Mouse (Mus musculus) brown adipose tissue, adult 24 weeks (tissue): Measurements from ENCODE around the gene Traf7. TPM values are rescaled to one million over a fixed set of nuclear protein-coding genes. Genes with fewer than 3 reads are reported as not detected.

Source experiments
- H3K27ac ChIP-seq: fragments of 200-500 bp; replicated peaks from 2 replicates; pipeline ENCODE4 v1.5.1; 2012; ENCODE audit warnings: low read depth, mild to moderate bottlenecking, low read length
- H3K4me1 ChIP-seq: fragments of 200-500 bp; 2 replicates; pipeline ENCODE4 v1.6.1; 2012; ENCODE audit warnings: low read length, mixed read lengths; ENCODE audit not compliant: control insufficient read depth, insufficient read depth, insufficient read length
- H3K4me3 ChIP-seq: fragments of 200-500 bp; 2 replicates; pipeline ENCODE4 v1.5.1; 2012; ENCODE audit warnings: low read depth, mild to moderate bottlenecking, low read length, moderate library complexity; ENCODE audit not compliant: insufficient read depth
- polyA plus RNA-seq: library from polyadenylated mRNA; stranded (reverse); fragments of >200 nt; gene quantifications from 2 replicates; pipeline ENCODE4 v1.2.4, GENCODE M21; 2012; ENCODE audit not compliant: missing spikeins, insufficient read depth, insufficient read length

The Traf7 gene
- polyA plus RNA-seq, 1 experiment, result 42.0 TPM

DNA sequence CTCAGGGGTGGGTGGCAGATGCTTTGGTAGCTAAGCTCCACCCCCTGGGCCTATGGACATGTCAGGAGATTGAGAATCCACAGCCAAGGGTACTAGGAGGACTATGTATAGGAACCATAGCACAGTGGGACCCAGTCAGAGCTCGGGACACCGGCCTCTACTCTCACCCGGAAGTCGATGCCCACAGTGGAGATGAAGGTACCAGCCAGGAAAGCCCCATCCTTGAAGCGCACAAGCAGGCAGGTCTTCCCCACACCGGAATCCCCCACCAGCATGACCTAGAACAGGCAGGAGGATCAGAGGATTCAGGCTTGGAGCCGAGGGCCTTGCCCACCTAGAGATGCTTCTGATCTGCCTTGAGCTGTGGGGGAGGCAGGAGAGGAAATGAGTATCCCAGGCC, 4.3 kb upstream of the Traf7 start:
- H3K4me3 ChIP-seq, result no peak overlapping the region
- H3K4me1 ChIP-seq, result peaks cover 9% of the 10 kb centered on the region; the same call in 1 of the 2 replicates
- no peak overlapping the region for H3K27ac ChIP-seq

GRCm38 (mm10) chr17:24531064-24531463, 3.3 kb upstream of the Traf7 start:
- no peak overlapping the region for H3K27ac ChIP-seq
- H3K4me3 ChIP-seq, result no peak overlapping the region
- H3K4me1 ChIP-seq, result peaks cover 11% of the 10 kb centered on the region; the same call in 1 of the 2 replicates

DNA sequence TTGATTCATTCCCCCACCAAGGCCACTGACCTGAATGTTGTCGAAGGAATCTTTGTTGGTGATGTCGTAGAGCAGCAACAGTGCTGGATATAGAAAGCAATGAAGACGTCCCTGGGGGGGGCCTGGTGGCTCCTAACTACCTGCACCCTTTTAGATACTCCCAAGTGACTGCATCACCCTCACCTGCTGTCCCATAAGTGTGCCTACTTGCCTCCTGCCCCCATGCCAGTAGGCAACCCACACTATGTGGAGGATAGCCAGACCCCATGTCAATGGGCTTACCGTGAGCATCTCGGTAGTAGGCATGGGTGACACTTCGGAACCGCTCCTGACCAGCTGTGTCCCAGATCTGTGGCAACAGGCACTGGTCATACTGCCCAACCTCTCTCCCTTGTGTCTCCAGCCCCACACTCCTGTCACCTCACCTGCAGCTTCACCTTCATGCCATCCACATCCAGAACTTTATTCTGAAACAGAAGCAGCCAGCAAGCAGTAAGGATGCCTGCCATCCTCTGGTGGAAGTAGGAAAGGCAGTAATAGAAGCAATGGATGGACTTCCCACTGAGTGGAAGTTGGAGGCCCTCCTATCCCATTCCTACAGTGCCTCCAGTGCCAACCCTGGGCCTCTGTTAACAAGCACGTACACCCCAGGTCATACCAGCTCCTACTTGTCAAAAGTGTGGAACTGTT, 2.8 kb upstream of the Traf7 start:
- Histone ChIP-seq H3K27ac (no peak overlapping the region), H3K4me3 (no peak overlapping the region), H3K4me1 (peaks cover 13% of the 10 kb centered on the region; the same call in 1 of the 2 replicates)

DNA sequence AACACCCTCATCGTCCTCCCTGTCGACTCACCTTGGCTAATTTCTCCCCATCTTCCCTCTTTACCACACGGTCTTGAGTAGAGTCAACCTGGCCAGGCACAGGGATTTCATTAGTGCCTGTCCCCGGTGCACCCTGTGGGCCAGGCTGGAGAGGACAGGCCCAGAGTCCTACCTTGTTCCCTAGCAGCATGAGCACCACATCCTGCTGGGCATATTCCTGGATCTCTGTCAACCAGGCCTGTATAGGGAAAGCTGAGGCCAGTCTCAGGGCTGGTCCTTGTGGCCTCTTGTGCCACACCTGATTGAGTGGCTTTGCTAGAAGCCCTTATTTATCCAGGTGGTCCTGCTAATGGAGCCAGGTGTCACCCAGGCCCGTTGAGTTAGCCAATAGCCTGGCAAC, 2.1 kb upstream of the Traf7 start:
- Histone ChIP-seq H3K27ac (no peak overlapping the region), H3K4me1 (peaks cover 15% of the 10 kb centered on the region; the same call in 1 of the 2 replicates), H3K4me3 (no peak overlapping the region)

DNA sequence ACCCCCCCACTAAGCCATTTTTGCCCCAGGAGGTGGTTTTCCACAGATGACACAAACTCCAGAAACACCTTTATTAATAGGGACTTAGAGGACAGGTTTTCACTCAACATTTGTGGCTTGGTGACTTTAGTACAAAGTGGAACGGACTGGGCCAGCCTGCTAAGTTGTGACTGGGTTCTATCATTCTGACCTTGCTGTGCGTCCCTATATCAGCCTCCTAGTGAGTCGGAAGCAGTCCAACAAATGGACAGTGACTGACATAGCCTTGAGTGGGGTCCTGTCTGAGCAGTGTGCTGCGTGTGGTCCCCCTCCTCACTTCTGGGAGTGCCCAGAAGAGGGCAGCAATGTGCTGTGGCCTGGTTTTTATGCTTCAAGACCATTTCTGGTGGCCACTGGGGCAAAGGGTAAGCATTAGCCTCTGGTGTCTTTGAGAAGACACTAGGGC, 1.3 kb upstream of the Traf7 start:
- Histone ChIP-seq H3K4me3 (peak overlapping the region; percentile 66), H3K4me1 (peaks cover 15% of the 10 kb centered on the region; the same call in 1 of the 2 replicates), H3K27ac (no peak overlapping the region)

- peaks cover 15% of the 10 kb centered on the region; the same call in 1 of the 2 replicates for H3K4me1 ChIP-seq
- peak overlapping the region; percentile 36 for H3K27ac ChIP-seq
- H3K4me3 ChIP-seq, result peak overlapping the region; percentile 66
Observed at GRCm38 (mm10) chr17:24528560-24528918, 801 bp upstream of the Traf7 start.

DNA sequence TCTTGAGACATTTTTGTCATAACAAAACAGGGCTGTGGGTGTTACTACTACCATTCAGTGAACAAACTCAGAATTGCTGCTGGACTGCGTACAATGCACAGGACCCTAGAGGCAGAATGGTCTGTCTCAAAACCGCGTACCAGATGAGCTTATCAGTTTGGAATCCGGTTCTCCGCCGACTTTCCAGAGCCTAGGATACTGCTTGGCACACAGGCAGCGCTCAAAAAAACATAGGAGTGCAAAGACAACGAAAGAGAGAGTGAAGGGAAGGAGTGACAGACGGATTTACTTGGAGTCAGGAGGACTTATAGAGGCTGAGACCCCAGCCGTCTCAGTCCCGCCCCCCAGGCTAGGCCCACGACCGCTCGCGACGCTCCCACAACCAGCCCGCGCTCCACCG, 423 bp downstream of the Traf7 start:
- H3K4me3 ChIP-seq, result peak overlapping the region; percentile 72
- H3K27ac ChIP-seq, result peak overlapping the region; percentile 35
- peaks cover 10% of the 10 kb centered on the region; the same call in 1 of the 2 replicates for H3K4me1 ChIP-seq

DNA sequence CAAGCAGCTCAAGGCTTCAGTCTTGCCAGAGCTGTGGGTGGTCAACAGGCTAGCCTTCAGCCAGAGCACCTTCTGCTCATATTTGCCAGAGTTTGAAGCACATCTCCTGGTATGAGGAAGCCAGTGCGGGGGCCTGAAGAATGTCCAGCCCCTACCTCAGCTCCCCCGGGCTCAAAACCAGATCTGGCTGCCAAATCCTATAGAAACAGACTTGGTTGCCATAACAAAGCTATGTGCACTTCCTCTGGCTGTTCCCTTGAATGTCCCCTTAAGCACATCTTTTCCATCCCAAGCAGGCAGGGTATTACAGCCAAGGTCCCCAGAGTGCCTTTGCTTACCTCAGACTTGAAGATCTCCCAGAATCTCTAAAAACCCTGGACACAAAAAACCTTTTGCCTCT, 3.0 kb downstream of the Traf7 start:
- no peak overlapping the region for H3K4me3 ChIP-seq
- peaks cover 9% of the 10 kb centered on the region; the same call in 1 of the 2 replicates for H3K4me1 ChIP-seq
- no peak overlapping the region for H3K27ac ChIP-seq

DNA sequence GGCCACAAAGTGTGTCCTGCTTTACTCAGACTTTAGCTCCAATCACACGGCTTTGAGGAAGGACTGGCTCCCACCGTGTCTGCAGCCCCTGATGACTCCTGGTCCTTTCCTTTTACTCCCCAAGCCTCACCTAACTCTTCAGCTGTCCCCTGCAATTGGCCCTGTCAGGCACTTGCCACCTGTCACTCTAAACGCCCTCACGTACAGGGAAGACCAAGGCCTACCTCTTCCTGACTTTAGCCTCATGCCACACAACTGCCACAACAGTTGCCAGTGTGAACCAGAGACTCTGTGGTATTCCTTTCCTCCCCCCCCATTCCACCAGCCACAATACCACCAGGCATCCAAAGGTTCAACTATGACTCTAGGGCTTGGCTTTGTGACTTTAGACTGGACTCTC, 7.3 kb downstream of the Traf7 start:
- H3K27ac ChIP-seq, result no peak overlapping the region
- no peak overlapping the region for H3K4me3 ChIP-seq

DNA sequence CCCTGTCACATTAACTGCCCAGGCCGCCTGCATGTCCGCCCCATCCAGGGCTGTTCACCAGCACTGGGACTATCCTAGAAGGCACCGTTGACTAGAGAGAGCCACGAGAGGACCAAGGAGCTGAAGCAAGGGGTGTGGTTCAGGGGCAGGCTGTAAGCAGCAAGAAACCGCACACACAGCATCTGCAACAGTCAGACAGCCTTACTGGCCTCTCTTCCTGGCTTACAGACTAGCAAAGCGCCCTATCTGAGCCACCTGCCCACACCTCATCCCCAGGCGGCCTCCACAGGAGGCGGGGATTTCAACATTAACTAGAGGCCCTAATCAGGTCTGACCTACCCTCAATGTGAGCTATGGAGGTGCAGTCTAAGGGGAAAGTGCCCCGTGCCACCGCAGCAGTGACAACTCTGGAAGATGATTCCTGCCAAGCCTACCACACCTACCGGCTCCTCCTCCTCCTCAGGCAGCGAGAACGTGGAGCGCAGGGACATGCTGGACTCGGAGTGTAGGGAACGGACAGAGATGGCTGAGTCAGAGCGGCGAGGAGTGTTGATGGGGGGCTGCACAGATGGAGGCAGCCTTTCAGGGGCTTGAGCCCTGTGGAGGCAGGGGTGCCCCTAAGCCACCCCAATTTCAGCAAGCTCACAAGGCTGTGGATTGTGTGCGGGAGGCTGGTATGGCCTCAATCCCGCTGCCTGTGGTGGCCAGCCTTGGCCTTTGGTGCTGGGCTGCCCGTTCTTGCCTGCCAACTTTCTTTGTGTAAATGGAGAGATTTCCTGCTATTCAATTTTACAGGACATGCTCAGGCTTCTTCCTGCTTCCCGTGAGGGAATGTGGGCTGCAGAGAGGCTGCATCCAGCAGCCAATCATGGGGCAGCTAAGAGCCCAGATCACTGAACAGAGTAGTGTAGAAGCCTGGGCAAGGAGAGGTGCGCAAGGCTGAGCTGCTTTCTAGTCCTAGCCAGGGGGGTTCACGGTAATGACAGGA, 13.2 kb downstream of the Traf7 start:
- H3K4me3 ChIP-seq, result peak overlapping the region; percentile 53
- peak overlapping the region; percentile 81 for H3K27ac ChIP-seq

More for the DNA sequence above, 7.3 kb downstream of the Traf7 start:
- H3K4me1 ChIP-seq, result peaks cover 3% of the 10 kb centered on the region; the same call in 1 of the 2 replicates

GRCm38 (mm10) chr17:24513609-24514008, 14.1 kb downstream of the Traf7 start:
- Histone ChIP-seq H3K27ac (peak overlapping the region; percentile 81; the same call in 1 of the 2 replicates), H3K4me3 (peak overlapping the region; percentile 53), H3K4me1 (peaks cover 3% of the 10 kb centered on the region; the same call in 1 of the 2 replicates)

More for the DNA sequence above, 13.2 kb downstream of the Traf7 start:
- H3K4me1 ChIP-seq, result peaks cover 3% of the 10 kb centered on the region; the same call in 1 of the 2 replicates

DNA sequence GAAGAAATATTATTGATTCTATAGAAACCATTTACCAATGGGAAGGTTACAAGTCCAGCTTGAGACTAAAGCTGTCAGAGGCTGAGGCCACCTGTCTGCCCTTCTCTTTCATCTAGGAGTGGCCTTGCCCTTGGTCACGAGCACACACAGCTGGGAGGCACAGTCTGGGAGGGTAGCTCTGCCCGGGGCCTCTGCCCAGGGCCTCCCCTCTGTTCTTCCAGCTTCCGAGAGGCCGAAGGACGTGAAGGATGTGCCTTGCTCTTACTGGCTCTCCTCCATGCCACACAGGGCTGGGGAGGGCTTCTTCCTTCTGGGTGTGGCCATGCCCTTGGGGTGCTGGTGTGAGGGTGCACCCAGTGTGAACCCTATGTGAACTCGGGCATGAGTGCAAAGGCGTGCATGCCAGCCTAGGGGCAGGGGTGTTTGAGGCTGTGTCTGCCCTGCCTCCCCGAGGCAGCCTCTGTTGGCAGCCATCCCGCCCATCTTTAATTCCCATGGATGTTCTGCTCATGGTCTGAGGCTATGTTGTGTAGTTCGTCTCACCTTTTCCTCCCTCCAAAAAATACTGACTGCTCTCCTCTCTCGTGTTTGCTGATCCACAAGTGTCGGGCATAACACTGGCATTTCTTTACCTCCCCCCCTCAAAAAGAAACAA, 19.8 kb downstream of the Traf7 start:
- Histone ChIP-seq H3K4me3 (no peak overlapping the region), H3K4me1 (no peaks in the 10 kb centered on the region), H3K27ac (no peak overlapping the region)

GRCm38 (mm10) chr17:24507129-24507664, 20.5 kb downstream of the Traf7 start:
- Histone ChIP-seq H3K27ac (no peak overlapping the region), H3K4me3 (no peak overlapping the region), H3K4me1 (no peaks in the 10 kb centered on the region)

GRCm38 (mm10) chr17:24506332-24507070, 21.2 kb downstream of the Traf7 start:
- Histone ChIP-seq H3K4me3 (no peak overlapping the region), H3K27ac (no peak overlapping the region), H3K4me1 (no peaks in the 10 kb centered on the region)
